Mouse (Mus musculus) cortical plate, adult 2 months (tissue): ENCODE data around the gene Olfr1466.

Source experiments
- CTCF ChIP-seq: fragments of 200-500 bp; IDR thresholded peaks from 2 replicates; pipeline ENCODE4 v1.5.1; 2011; ENCODE audit warnings: mild to moderate bottlenecking, control low read depth, low read length; ENCODE audit not compliant: insufficient read depth; ENCODE audit errors: extremely low read depth
- POLR2A ChIP-seq: fragments of 200-500 bp; IDR thresholded peaks from 2 replicates; pipeline ENCODE4 v1.6.1; 2011; ENCODE audit warnings: mild to moderate bottlenecking, low read length, control low read depth; ENCODE audit not compliant: insufficient read depth; ENCODE audit errors: extremely low read depth

- TF ChIP-seq CTCF, result no peak
- no peak for TF ChIP-seq POLR2A
Measured at GRCm38 (mm10) chr19:13338562-13338961, at the start of gene Olfr1466.
